Mouse (Mus musculus): ENCODE results near the gene Ndufs7. TPM values are rescaled to one million over a fixed set of nuclear protein-coding genes. Genes with fewer than 3 reads are reported as not detected.
"Not testable (repeated sequence)": the region's sequence is repeated elsewhere in the genome, so short reads cannot be mapped to it uniquely, and the experiment has no call there.

Gene Ndufs7
- total and polyA plus RNA-seq, 2 experiments from 2014 or later: 162 to 343 TPM

DNA sequence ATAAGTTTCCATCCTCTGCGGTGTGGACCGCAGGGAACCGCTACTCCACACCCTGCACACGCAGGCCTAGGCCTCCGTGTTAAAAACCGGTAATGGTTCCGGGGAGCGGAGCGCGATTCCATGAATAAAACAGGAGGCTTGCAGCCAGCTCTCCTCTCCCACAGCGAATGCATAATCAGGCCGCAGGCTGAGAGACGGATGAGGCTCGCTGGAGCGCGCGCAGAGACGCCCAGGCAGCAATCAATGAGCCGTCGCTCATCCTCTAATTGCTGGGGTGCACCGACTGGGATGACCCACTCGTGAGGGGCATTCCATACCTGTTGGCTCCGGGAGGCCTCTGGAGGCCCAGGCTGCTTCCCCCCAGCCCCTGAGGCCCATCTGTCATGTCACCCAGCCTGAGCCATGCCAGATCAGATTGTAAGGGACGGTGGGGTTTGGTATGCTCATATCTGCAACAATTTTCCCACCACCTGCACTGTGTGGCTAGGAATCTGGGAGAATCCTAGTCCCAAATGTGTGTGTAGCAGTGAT is 40.0 kb upstream of the Ndufs7 start:
- H3K4me2 ChIP-seq (ENCODE audit: low read depth): peak overlapping the region; percentile 34
- peaks cover 7% of the 10 kb centered on the region; the same call in 1 of the 2 replicates for H3K4me1 ChIP-seq (ENCODE audit: insufficient read depth)
- H3K27ac ChIP-seq (ENCODE audit: low read depth, low read length): peak overlapping the region; percentile 69
- H3K9me3 ChIP-seq (ENCODE audit: low read length): no peaks in the 10 kb centered on the region
- H3K4me3 ChIP-seq (ENCODE audit: low read depth, low read length): no peak overlapping the region
- no peaks in the 10 kb centered on the region for H3K36me3 ChIP-seq (ENCODE audit: insufficient read depth)
- H3K9ac ChIP-seq: peak overlapping the region; percentile 29
- peak; percentile 64 for ATAC-seq
- peak; percentile 73 for DNase-seq
- TF ChIP-seq CTCF (IDR thresholded peaks at IDR 0.05; ENCODE audit: low read depth): no peak
- WGBS: 4% methylated on average over 24 of the region's 24 CpGs
- H3K27me3 ChIP-seq (ENCODE audit: insufficient read depth, low read length): no peaks in the 10 kb centered on the region

GRCm38 (mm10) chr10:80211547-80212103 is 37.3 kb upstream of the Ndufs7 start:
- H3K4me3 ChIP-seq (ENCODE audit: low read depth, low read length); H3K36me3 ChIP-seq (ENCODE audit: insufficient read depth); H3K9me3 ChIP-seq (ENCODE audit: low read length); H3K4me2 ChIP-seq (ENCODE audit: low read depth); H3K4me1 ChIP-seq (ENCODE audit: insufficient read depth); H3K27ac ChIP-seq (ENCODE audit: low read depth, low read length); DNase-seq; H3K9ac ChIP-seq; H3K27me3 ChIP-seq (ENCODE audit: insufficient read depth, low read length); ATAC-seq: not testable (repeated sequence)
- 70% methylated on average over 7 of the region's 7 CpGs for WGBS

GRCm38 (mm10) chr10:80215048-80215772 is 33.7 kb upstream of the Ndufs7 start:
- 19% methylated on average over 16 of the region's 16 CpGs for WGBS
- Histone ChIP-seq H3K4me3 (ENCODE audit: low read depth, low read length) (no peak overlapping the region), H3K27ac (ENCODE audit: low read depth, low read length) (0 out of 2 replicates have a peak overlapping the region, but pooled peaks have one; percentile 21), H3K9me3 (ENCODE audit: low read length) (no peaks in the 10 kb centered on the region), H3K36me3 (ENCODE audit: insufficient read depth) (no peaks in the 10 kb centered on the region), H3K9ac (peak overlapping the region; percentile 28; the same call in 1 of the 2 replicates), H3K4me1 (ENCODE audit: insufficient read depth) (no peaks in the 10 kb centered on the region), H3K4me2 (ENCODE audit: low read depth) (no peak overlapping the region), H3K27me3 (ENCODE audit: insufficient read depth, low read length) (no peaks in the 10 kb centered on the region)
- no peak for DNase-seq
- no peak for ATAC-seq
- TF ChIP-seq CTCF (IDR thresholded peaks at IDR 0.05; ENCODE audit: low read depth): no peak

GRCm38 (mm10) chr10:80220676-80221075 is 28.2 kb upstream of the Ndufs7 start:
- no peaks in the 10 kb centered on the region for H3K4me1 ChIP-seq (ENCODE audit: insufficient read depth)
- no peaks in the 10 kb centered on the region for H3K9me3 ChIP-seq (ENCODE audit: low read length)
- TF ChIP-seq CTCF (IDR thresholded peaks at IDR 0.05; ENCODE audit: low read depth): no peak
- no peak overlapping the region for H3K27ac ChIP-seq (ENCODE audit: low read depth, low read length)
- no peak for ATAC-seq
- no peak for DNase-seq
- H3K27me3 ChIP-seq (ENCODE audit: insufficient read depth, low read length): no peaks in the 10 kb centered on the region
- no peak overlapping the region for H3K4me3 ChIP-seq (ENCODE audit: low read depth, low read length)
- no peak overlapping the region for H3K9ac ChIP-seq
- no peak overlapping the region for H3K4me2 ChIP-seq (ENCODE audit: low read depth)
- H3K36me3 ChIP-seq (ENCODE audit: insufficient read depth): no peaks in the 10 kb centered on the region
- WGBS: 44% methylated on average over 6 of the region's 9 CpGs

GRCm38 (mm10) chr10:80223137-80223536 is 25.8 kb upstream of the Ndufs7 start:
- not testable (repeated sequence) for H3K36me3 ChIP-seq (ENCODE audit: insufficient read depth); H3K4me2 ChIP-seq (ENCODE audit: low read depth); H3K27me3 ChIP-seq (ENCODE audit: insufficient read depth, low read length); H3K27ac ChIP-seq (ENCODE audit: low read depth, low read length); H3K4me3 ChIP-seq (ENCODE audit: low read depth, low read length); DNase-seq; H3K9me3 ChIP-seq (ENCODE audit: low read length); ATAC-seq; H3K9ac ChIP-seq
- peaks cover 13% of the 10 kb centered on the region for H3K4me1 ChIP-seq (ENCODE audit: insufficient read depth)
- whole genome bisulfite sequencing: 93% methylated on average over 2 of the region's 2 CpGs

DNA sequence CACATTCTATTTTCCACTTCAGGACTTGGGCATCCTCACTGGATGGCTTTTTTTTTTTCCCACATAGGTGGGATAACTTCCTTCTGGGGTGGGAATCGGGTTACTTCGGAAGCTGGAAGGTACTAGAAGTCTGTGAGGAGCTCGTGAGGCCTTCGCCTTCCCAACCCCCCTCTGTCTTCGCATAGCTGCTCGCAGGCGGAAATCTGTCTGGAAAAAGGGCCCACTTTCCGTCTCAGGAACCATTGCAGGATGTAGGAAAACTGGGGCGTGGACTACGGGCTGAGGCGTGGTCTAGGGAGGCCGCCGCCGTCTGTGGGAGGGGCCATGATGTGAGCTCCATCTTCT is 22.9 kb upstream of the Ndufs7 start:
- no peak for TF ChIP-seq CTCF (IDR thresholded peaks at IDR 0.05; ENCODE audit: low read depth)
- peak overlapping the region; percentile 91; the same call in 1 of the 2 replicates for H3K9ac ChIP-seq
- H3K4me2 ChIP-seq (ENCODE audit: low read depth): peak overlapping the region; percentile 92
- WGBS: 1% methylated on average over 14 of the region's 14 CpGs
- H3K9me3 ChIP-seq (ENCODE audit: low read length): no peaks in the 10 kb centered on the region
- peak overlapping the region; percentile 93 for H3K27ac ChIP-seq (ENCODE audit: low read depth, low read length)
- no peak for ATAC-seq
- DNase-seq: no peak
- H3K27me3 ChIP-seq (ENCODE audit: insufficient read depth, low read length): no peaks in the 10 kb centered on the region
- H3K4me3 ChIP-seq (ENCODE audit: low read depth, low read length): peak overlapping the region; percentile 82
- H3K36me3 ChIP-seq (ENCODE audit: insufficient read depth): peaks cover 6% of the 10 kb centered on the region
- H3K4me1 ChIP-seq (ENCODE audit: insufficient read depth): peaks cover 19% of the 10 kb centered on the region

All from forebrain, postnatal 0 days (tissue).